Mouse (Mus musculus): ENCODE data around the gene Kctd15.
A peak's percentile ranks its signal among the peaks of the same experiment; 100 is the strongest.

The Kctd15 gene

GRCm38 (mm10) chr7:34629702-34630210 lies 26.8 kb downstream of the Kctd15 start:
- no peak for DNase-seq (ENCODE audit: low spot score in 2 of 2)

GRCm38 (mm10) chr7:34620411-34620810 lies 36.1 kb downstream of the Kctd15 start:
- no peak for DNase-seq (ENCODE audit: low spot score in 2 of 2)

GRCm38 (mm10) chr7:34618141-34618890 lies 38.2 kb downstream of the Kctd15 start:
- no peak for DNase-seq (ENCODE audit: low spot score in 2 of 2)

- no peak for DNase-seq (ENCODE audit: low spot score in 2 of 2)
These were observed 40.3 kb downstream of the Kctd15 start for GRCm38 (mm10) chr7:34616275-34616674.

GRCm38 (mm10) chr7:34610445-34610844 lies 46.1 kb downstream of the Kctd15 start:
- DNase-seq (ENCODE audit: low spot score in 2 of 2): no peak

GRCm38 (mm10) chr7:34607334-34607970 lies 49.1 kb downstream of the Kctd15 start:
- no peak for DNase-seq (ENCODE audit: low spot score in 2 of 2)

- DNase-seq (ENCODE audit: low spot score in 2 of 2): peak; percentile 36 to 41
These were observed 49.8 kb downstream of the Kctd15 start for GRCm38 (mm10) chr7:34606729-34607128.

- DNase-seq (ENCODE audit: low spot score in 2 of 2): peak; percentile 31 to 36
These were observed 50.5 kb downstream of the Kctd15 start for GRCm38 (mm10) chr7:34606051-34606450.

- no peak for DNase-seq (ENCODE audit: low spot score in 2 of 2)
These were observed 58.0 kb downstream of the Kctd15 start for GRCm38 (mm10) chr7:34598576-34598975.

- no peak for DNase-seq (ENCODE audit: low spot score in 2 of 2)
These were observed 58.5 kb downstream of the Kctd15 start for GRCm38 (mm10) chr7:34597986-34598385.

GRCm38 (mm10) chr7:34596531-34597235 lies 59.8 kb downstream of the Kctd15 start:
- DNase-seq (ENCODE audit: low spot score in 2 of 2): peak; percentile 30 to 40

GRCm38 (mm10) chr7:34595307-34595565 lies 61.3 kb downstream of the Kctd15 start:
- no peak for DNase-seq (ENCODE audit: low spot score in 2 of 2)

GRCm38 (mm10) chr7:34594501-34595306 lies 61.8 kb downstream of the Kctd15 start:
- DNase-seq (ENCODE audit: low spot score in 2 of 2): peak; percentile 54 to 67

- no peak for DNase-seq (ENCODE audit: low spot score in 2 of 2)
These were observed 65.8 kb downstream of the Kctd15 start for GRCm38 (mm10) chr7:34590711-34591110.
